8 mouse cellular contexts compared by ENCODE assay signal in genomic region chr10:128270866-128271265, GRCm38 (mm10). TPM values are rescaled to one million over a fixed set of nuclear protein-coding genes. Genes with fewer than 3 reads are reported as not detected.
A peak's percentile ranks its signal among the peaks of the same experiment; 100 is the strongest.
DNase-seq lines count a peak whose midpoint lies in the region; ATAC-seq lines count a peak whose summit lies in the region.

No protein-coding gene starts in this region.

- no peak for DNase-seq in heart, adult 9 months (ENCODE audit: low spot score in 2 of 2)
- DNase-seq in NIH3T3 (ENCODE audit: low read depth): peak; percentile 49
- no peak for DNase-seq in left cerebral cortex, adult 11 months (ENCODE audit: low spot score)
- no peak for DNase-seq in embryo, embryonic 10 days (ENCODE audit: low spot score)
- DNase-seq in ovary, postnatal 36 days (ENCODE audit: low spot score): no peak

- 39% methylated on average over 7 of the region's 7 CpGs for WGBS in heart, embryonic 15.5 days
- WGBS in hindbrain, embryonic 13.5 days: 40% methylated on average over 7 of the region's 7 CpGs
- WGBS in midbrain, embryonic 12.5 days: 45% methylated on average over 7 of the region's 7 CpGs

- peak overlapping the region; percentile 76 for H3K4me2 ChIP-seq in heart, embryonic 15.5 days
- H3K4me2 ChIP-seq in hindbrain, embryonic 13.5 days: peak overlapping the region; percentile 62
- peak overlapping the region; percentile 59 for H3K4me2 ChIP-seq in midbrain, embryonic 12.5 days (replicated peaks)

- peak overlapping the region; percentile 85 for H3K9ac ChIP-seq in heart, embryonic 15.5 days
- peak overlapping the region; percentile 85 for H3K9ac ChIP-seq in hindbrain, embryonic 13.5 days
- peak overlapping the region; percentile 72 for H3K9ac ChIP-seq in midbrain, embryonic 12.5 days (replicated peaks)

- no peak for ATAC-seq in heart, embryonic 15.5 days (replicated peaks; ENCODE audit: insufficient number of reproducible peaks, insufficient read depth, low FRiP score, low read depth)
- no peak for ATAC-seq in hindbrain, embryonic 13.5 days (ENCODE audit: low FRiP score)
- no peak for ATAC-seq in midbrain, embryonic 12.5 days (ENCODE audit: low FRiP score, low read depth)

- peak overlapping the region; percentile 85 for H3K27ac ChIP-seq in heart, embryonic 15.5 days
- H3K27ac ChIP-seq in hindbrain, embryonic 13.5 days: peak overlapping the region; percentile 92
- peak overlapping the region; percentile 76 for H3K27ac ChIP-seq in midbrain, embryonic 12.5 days (replicated peaks)

- H3K4me3 ChIP-seq in heart, embryonic 15.5 days: peak overlapping the region; percentile 98
- H3K4me3 ChIP-seq in hindbrain, embryonic 13.5 days: peak overlapping the region; percentile 78
- H3K4me3 ChIP-seq in midbrain, embryonic 12.5 days: peak overlapping the region; percentile 71

- peaks cover 8% of the 10 kb centered on the region; the same call in 1 of the 2 replicates for H3K4me1 ChIP-seq in heart, embryonic 15.5 days (replicated peaks)
- peaks cover 5% of the 10 kb centered on the region; the same call in 1 of the 2 replicates for H3K4me1 ChIP-seq in hindbrain, embryonic 13.5 days (replicated peaks)
- peaks cover 3% of the 10 kb centered on the region; the same call in 1 of the 2 replicates for H3K4me1 ChIP-seq in midbrain, embryonic 12.5 days

- no peaks in the 10 kb centered on the region for H3K36me3 ChIP-seq in heart, embryonic 15.5 days
- H3K36me3 ChIP-seq in hindbrain, embryonic 13.5 days: no peaks in the 10 kb centered on the region
- H3K36me3 ChIP-seq in midbrain, embryonic 12.5 days: no peaks in the 10 kb centered on the region

- H3K9me3 ChIP-seq in heart, embryonic 15.5 days (replicated peaks): no peaks in the 10 kb centered on the region
- H3K9me3 ChIP-seq in hindbrain, embryonic 13.5 days: no peaks in the 10 kb centered on the region
- H3K9me3 ChIP-seq in midbrain, embryonic 12.5 days: no peaks in the 10 kb centered on the region

- no peaks in the 10 kb centered on the region for H3K27me3 ChIP-seq in heart, embryonic 15.5 days
- H3K27me3 ChIP-seq in hindbrain, embryonic 13.5 days: no peaks in the 10 kb centered on the region
- no peaks in the 10 kb centered on the region; the same call in 1 of the 2 replicates for H3K27me3 ChIP-seq in midbrain, embryonic 12.5 days

RNA-seq across cellular contexts. Expression of gene Stat2, which starts 0.5 kb away (rescaled TPM):
- 9.6 and 12.3 TPM in 2 replicates for polyA plus RNA-seq in heart, embryonic 15.5 days (2015; fragmentation: Nextera tagmentation; extraction: Ambion mirVana)
- 21.4 and 22.6 TPM in 2 replicates for polyA plus RNA-seq in hindbrain, embryonic 13.5 days (2015; fragmentation: Nextera tagmentation; extraction: Ambion mirVana)
- polyA plus RNA-seq in midbrain, embryonic 12.5 days (2016; fragmentation: Nextera tagmentation; extraction: Ambion mirVana): 23.8 and 24.1 TPM in 2 replicates

RNA-seq across cellular contexts. Expression of gene Apof, which starts 2.4 kb away (rescaled TPM):
- polyA plus RNA-seq in heart, embryonic 15.5 days (2015; fragmentation: Nextera tagmentation; extraction: Ambion mirVana): 0.13 and 1.2 TPM in 2 replicates
- not detected in 2 replicates for polyA plus RNA-seq in hindbrain, embryonic 13.5 days (2015; fragmentation: Nextera tagmentation; extraction: Ambion mirVana)
- polyA plus RNA-seq in midbrain, embryonic 12.5 days (2016; fragmentation: Nextera tagmentation; extraction: Ambion mirVana): not detected in 2 replicates

RNA-seq across cellular contexts. Expression of gene Apon, which starts 17.0 kb away (rescaled TPM):
- polyA plus RNA-seq in heart, embryonic 15.5 days (2015; fragmentation: Nextera tagmentation; extraction: Ambion mirVana): 0.10 and 0.14 TPM in 2 replicates
- polyA plus RNA-seq in hindbrain, embryonic 13.5 days (2015; fragmentation: Nextera tagmentation; extraction: Ambion mirVana): 0.18 and 0.27 TPM in 2 replicates
- polyA plus RNA-seq in midbrain, embryonic 12.5 days (2016; fragmentation: Nextera tagmentation; extraction: Ambion mirVana): 0.21 and 0.92 TPM in 2 replicates

RNA-seq across cellular contexts. Expression of gene Il23a, which starts 27.7 kb away (rescaled TPM):
- 4.0 and 4.8 TPM in 2 replicates for polyA plus RNA-seq in heart, embryonic 15.5 days (2015; fragmentation: Nextera tagmentation; extraction: Ambion mirVana)
- 0.10 TPM in 1 of 2 replicates, not detected in the other for polyA plus RNA-seq in hindbrain, embryonic 13.5 days (2015; fragmentation: Nextera tagmentation; extraction: Ambion mirVana)
- polyA plus RNA-seq in midbrain, embryonic 12.5 days (2016; fragmentation: Nextera tagmentation; extraction: Ambion mirVana): not detected in 2 replicates

RNA-seq across cellular contexts. Expression of gene Pan2, which starts 32.3 kb away (rescaled TPM):
- 22.3 and 27.8 TPM in 2 replicates for polyA plus RNA-seq in heart, embryonic 15.5 days (2015; fragmentation: Nextera tagmentation; extraction: Ambion mirVana)
- polyA plus RNA-seq in hindbrain, embryonic 13.5 days (2015; fragmentation: Nextera tagmentation; extraction: Ambion mirVana): 25.3 and 25.8 TPM in 2 replicates
- polyA plus RNA-seq in midbrain, embryonic 12.5 days (2016; fragmentation: Nextera tagmentation; extraction: Ambion mirVana): 39.8 and 41.7 TPM in 2 replicates
